Mouse (Mus musculus) stomach, postnatal 0 days (tissue): ENCODE data around the gene Chil4. TPM values are rescaled to one million over a fixed set of nuclear protein-coding genes. Genes with fewer than 3 reads are reported as not detected.
"Not testable (repeated sequence)": the region's sequence is repeated elsewhere in the genome, so short reads cannot be mapped to it uniquely, and the experiment has no call there.

Source experiments
- ATAC-seq: fragments of 200-750 bp; cut with Nextera tagmentation; 2 replicates; pipeline ENCODE4 v1.8.0; 2017; ENCODE audit not compliant: low FRiP score, low TSS enrichment
- DNase-seq: peaks from one replicate; pipeline ENCODE4 v3.0.0-alpha.2; 2016; ENCODE audit warnings: low spot score
- H3K27ac ChIP-seq: fragments of 300-500 bp; sonication (generic); replicated peaks from 2 replicates; pipeline ENCODE4 v1.5.1; 2014; ENCODE audit warnings: mild to moderate bottlenecking, control low read depth
- H3K27me3 ChIP-seq: fragments of 300-500 bp; sonication (generic); 2 replicates; pipeline ENCODE4 v1.6.1; 2014; ENCODE audit warnings: low read length; ENCODE audit not compliant: control insufficient read depth, insufficient read depth
- H3K36me3 ChIP-seq: fragments of 300-500 bp; sonication (generic); 2 replicates; pipeline ENCODE4 v1.6.1; 2014; ENCODE audit warnings: low read length, mixed read lengths; ENCODE audit not compliant: control insufficient read depth, insufficient read depth
- H3K4me1 ChIP-seq: fragments of 300-500 bp; sonication (generic); replicated peaks from 2 replicates; pipeline ENCODE4 v1.6.1; 2014; ENCODE audit warnings: antibody characterized with exemption; ENCODE audit not compliant: control insufficient read depth, insufficient read depth
- H3K4me2 ChIP-seq: fragments of 300-500 bp; sonication (generic); replicated peaks from 2 replicates; pipeline ENCODE4 v1.6.1; 2014; ENCODE audit warnings: low read depth, mild to moderate bottlenecking, control low read depth, moderate library complexity
- H3K4me3 ChIP-seq: fragments of 300-500 bp; sonication (generic); 2 replicates; pipeline ENCODE4 v1.5.1; 2014; ENCODE audit warnings: low read depth, low read length, control low read depth
- H3K9ac ChIP-seq: fragments of 300-500 bp; sonication (generic); 2 replicates; pipeline ENCODE4 v1.6.1; 2014; ENCODE audit warnings: mild to moderate bottlenecking, low read length, control low read depth, mixed read lengths
- H3K9me3 ChIP-seq: fragments of 300-500 bp; sonication (generic); 2 replicates; pipeline ENCODE4 v1.6.1; 2016; ENCODE audit warnings: low read length; ENCODE audit not compliant: control insufficient read depth
- CTCF ChIP-seq: IDR thresholded peaks from 2 replicates; pipeline ENCODE4 v1.5.1; 2016; ENCODE audit warnings: antibody characterized with exemption, low read depth, mild to moderate bottlenecking, moderate library complexity
- EP300 ChIP-seq: optimal IDR thresholded peaks from 2 replicates; pipeline ENCODE3; 2016; ENCODE audit warnings: antibody characterized with exemption
- WGBS: fragments of 180-500 bp; shearing (Covaris S2); extraction: QIAGEN DNeasy Blood & Tissue Kit; methylation state at CpG from one replicate; pipeline ENCODE4 v1.1.7; 2014; 5-methylcytosine and 5-hydroxymethylcytosine counted together
- polyA plus RNA-seq: library from polyadenylated mRNA; unstranded; fragments of >200 nt; fragmentation: Nextera tagmentation; extraction: Ambion mirVana; gene quantifications from 2 replicates; pipeline ENCODE4 v1.2.1, GENCODE M21; 2015

The Chil4 gene
- polyA plus RNA-seq, 1 experiment from 2014 or later = 1.0 TPM

GRCm38 (mm10) chr3:106239196-106239791 lies 20.0 kb upstream of the Chil4 start:
- Histone ChIP-seq H3K4me1 (no peaks in the 10 kb centered on the region), H3K9me3 (no peaks in the 10 kb centered on the region; the same call in 1 of the 2 replicates), H3K4me3 (no peak overlapping the region), H3K9ac (no peak overlapping the region), H3K27me3 (no peaks in the 10 kb centered on the region), H3K4me2 (no peak overlapping the region), H3K27ac (no peak overlapping the region), H3K36me3 (no peaks in the 10 kb centered on the region)
- ATAC-seq (no peak), DNase-seq (no peak)
- 89% methylated on average over 5 of the region's 5 CpGs for WGBS
- no peak for TF ChIP-seq CTCF
- no peak for TF ChIP-seq EP300

DNA sequence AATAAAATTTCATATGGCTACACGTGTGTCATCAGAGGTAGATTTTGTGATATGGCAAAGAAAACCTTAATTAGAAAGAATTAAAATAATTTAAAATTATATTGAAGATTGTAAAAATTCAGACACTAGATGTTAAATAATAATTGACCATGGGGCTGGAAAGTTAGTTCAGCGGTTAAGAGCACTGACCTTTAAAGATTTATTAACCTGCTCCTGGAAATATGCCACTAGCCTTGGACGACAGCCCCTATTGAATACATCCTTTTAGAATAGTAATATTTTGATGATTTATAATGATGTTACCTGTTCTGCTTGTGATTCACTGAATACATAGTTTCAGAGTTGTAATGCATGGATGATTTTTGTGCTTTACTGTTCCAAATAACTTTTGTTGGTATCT lies 4.1 kb upstream of the Chil4 start:
- not testable (repeated sequence) for DNase-seq, H3K27me3 ChIP-seq, H3K9me3 ChIP-seq, H3K4me1 ChIP-seq, H3K4me3 ChIP-seq, H3K27ac ChIP-seq, H3K4me2 ChIP-seq, H3K9ac ChIP-seq, ATAC-seq, H3K36me3 ChIP-seq
- 63% methylated on average over 3 of the region's 3 CpGs for WGBS

GRCm38 (mm10) chr3:106221625-106222265 lies 2.4 kb upstream of the Chil4 start:
- Histone ChIP-seq H3K36me3 (no peaks in the 10 kb centered on the region), H3K4me2 (no peak overlapping the region), H3K27me3 (no peaks in the 10 kb centered on the region), H3K27ac (no peak overlapping the region), H3K4me1 (no peaks in the 10 kb centered on the region), H3K9me3 (no peaks in the 10 kb centered on the region), H3K4me3 (no peak overlapping the region), H3K9ac (no peak overlapping the region)
- ATAC-seq (no peak), DNase-seq (no peak)
- no peak for TF ChIP-seq CTCF
- TF ChIP-seq EP300 = no peak
- WGBS = 82% methylated on average over 1 of the region's 1 CpGs

DNA sequence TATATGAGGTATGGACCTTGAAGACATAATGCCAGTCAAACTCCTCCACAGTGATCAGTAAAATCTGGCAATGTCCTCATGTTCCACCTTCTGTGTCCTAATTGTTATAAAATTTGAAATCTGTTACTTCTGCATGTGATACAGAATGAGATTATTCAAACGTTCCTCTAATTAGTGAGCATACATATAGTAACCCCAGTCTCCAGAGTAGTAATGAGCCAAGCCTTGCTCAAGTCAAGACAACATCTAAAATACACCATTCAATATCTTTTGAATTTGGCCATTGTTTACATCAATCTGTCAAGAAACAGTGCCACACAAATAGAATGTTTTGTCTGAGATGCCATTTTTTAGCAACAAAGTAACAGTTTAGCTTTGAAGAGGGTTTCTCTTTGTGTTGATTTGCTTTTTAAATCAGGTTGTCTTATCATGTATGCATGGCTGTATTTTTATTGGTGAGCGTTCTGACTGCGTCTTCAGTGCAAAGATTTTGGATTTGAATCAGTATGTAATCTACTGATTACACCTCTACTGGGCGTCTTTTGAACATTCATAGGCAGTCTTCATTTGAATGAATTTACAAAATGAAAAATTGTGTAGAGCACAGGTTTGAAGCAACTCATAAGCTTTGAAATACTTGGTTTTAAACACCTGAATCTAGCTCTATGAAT lies 888 bp downstream of the Chil4 start:
- not testable (repeated sequence) for ATAC-seq, H3K4me1 ChIP-seq, H3K27ac ChIP-seq, H3K36me3 ChIP-seq, H3K9me3 ChIP-seq, H3K9ac ChIP-seq, DNase-seq, H3K27me3 ChIP-seq, H3K4me2 ChIP-seq, H3K4me3 ChIP-seq
- 77% methylated on average over 4 of the region's 4 CpGs for WGBS

- 51% methylated on average over 1 of the region's 1 CpGs for WGBS
- H3K36me3 ChIP-seq, H3K9ac ChIP-seq, ATAC-seq, H3K27me3 ChIP-seq, DNase-seq, H3K4me3 ChIP-seq, H3K4me1 ChIP-seq, H3K27ac ChIP-seq, H3K9me3 ChIP-seq, H3K4me2 ChIP-seq: not testable (repeated sequence)
Observed at GRCm38 (mm10) chr3:106198030-106198429, 21.3 kb downstream of the Chil4 start.

DNA sequence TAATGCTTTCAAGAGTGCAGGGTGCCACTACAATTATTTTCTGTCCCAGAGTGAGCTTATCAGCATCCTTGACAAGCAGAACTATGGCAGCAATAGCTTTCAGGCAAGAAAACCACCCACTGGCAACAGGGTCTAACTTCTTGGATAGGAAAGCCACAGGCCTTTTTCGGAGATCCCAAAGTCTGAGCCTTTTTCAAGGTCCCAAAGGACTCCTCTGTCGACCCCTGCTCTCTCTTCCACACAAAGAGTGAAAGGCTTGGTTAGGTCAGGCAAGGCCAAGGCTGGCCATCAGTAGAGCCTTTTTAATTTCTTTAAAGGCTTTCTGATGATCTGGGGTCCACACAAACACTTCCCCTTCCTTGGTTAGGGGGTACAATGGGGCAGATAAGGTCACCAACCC lies 22.1 kb downstream of the Chil4 start:
- 63% methylated on average over 2 of the region's 2 CpGs for WGBS

More for the DNA sequence above, 22.1 kb downstream of the Chil4 start:
- not testable (repeated sequence) for H3K4me2 ChIP-seq, DNase-seq, H3K9me3 ChIP-seq, H3K4me1 ChIP-seq, H3K27me3 ChIP-seq, H3K9ac ChIP-seq, H3K27ac ChIP-seq, H3K36me3 ChIP-seq, H3K4me3 ChIP-seq, ATAC-seq
